Mouse (Mus musculus) CH12.LX (cell line): ENCODE measurements at regions not wholly inside any gene's neighbourhood (a gene's known extent, or its start where the extent isn't known, plus 50 kb on each side); places are given as distances from the start of the nearest gene placed in this dataset.

Experiments
- DNase-seq: peaks from one replicate; pipeline ENCODE4 v3.0.0-alpha.2; 2013; ENCODE audit errors: extremely low read depth
- H3K27ac ChIP-seq: 2 replicates; pipeline ENCODE4 v1.5.1; 2012; ENCODE audit warnings: low read depth, mild to moderate bottlenecking, control low read depth, moderate library complexity; ENCODE audit not compliant: insufficient read depth
- H3K27me3 ChIP-seq: replicated peaks from 2 replicates; pipeline ENCODE3; 2012; ENCODE audit warnings: inconsistent platforms
- H3K36me3 ChIP-seq, 2 experiments: replicated peaks in 1 of 2; 2 replicates each; pipeline versions ENCODE3 to v1.6.1; 2012; ENCODE audit warnings: inconsistent platforms in 1 of 2, low read length in 1 of 2, mild to moderate bottlenecking in 1 of 2, mixed read lengths in 1 of 2, moderate library complexity in 1 of 2; ENCODE audit not compliant: control insufficient read depth in 1 of 2, insufficient read depth in 1 of 2
- H3K4me1 ChIP-seq, 2 experiments: 2 replicates each; pipeline ENCODE4 v1.6.1; 2012; ENCODE audit warnings: inconsistent platforms in 1 of 2, moderate library complexity in 1 of 2; ENCODE audit not compliant: insufficient read depth in 2 of 2, control insufficient read depth in 1 of 2
- H3K4me2 ChIP-seq: 2 replicates; pipeline ENCODE4 v1.6.1; 2012; ENCODE audit warnings: low read depth, mild to moderate bottlenecking, control low read depth; ENCODE audit not compliant: poor library complexity, insufficient read depth, severe bottlenecking
- H3K4me3 ChIP-seq, 3 experiments: fragments of 150-350 bp in 1 of 3; sonication (generic) in 1 of 3; replicated peaks in 1 of 3; 2 replicates each; pipeline versions ENCODE3 to v1.5.1; 2011 to 2012; ENCODE audit warnings: low read depth in 2 of 3, low read length in 2 of 3, mild to moderate bottlenecking in 2 of 3, moderate library complexity in 2 of 3, control low read depth in 1 of 3, improper control_type of control experiment in 1 of 3, inconsistent platforms in 1 of 3, mixed read lengths in 1 of 3; ENCODE audit not compliant: poor library complexity in 1 of 3
- H3K79me2 ChIP-seq: replicated peaks from 2 replicates; pipeline ENCODE4 v1.6.1; 2012; ENCODE audit warnings: mild to moderate bottlenecking, moderate library complexity; ENCODE audit not compliant: control insufficient read depth, poor library complexity, insufficient read depth, severe bottlenecking; ENCODE audit errors: extremely low read depth
- H3K9ac ChIP-seq: 2 replicates; pipeline ENCODE4 v1.6.1; 2012; ENCODE audit warnings: low read depth, mild to moderate bottlenecking, control low read depth, moderate library complexity; ENCODE audit not compliant: insufficient read depth
- H3K9me3 ChIP-seq: replicated peaks from 2 replicates; pipeline ENCODE3; 2012; ENCODE audit warnings: low read length, inconsistent platforms, mixed read lengths
- BHLHE40 ChIP-seq: IDR thresholded peaks from 2 replicates; pipeline ENCODE4 v1.6.1; 2011; ENCODE audit warnings: mild to moderate bottlenecking, low read depth, low read length, improper control_type of control experiment
- CHD1 ChIP-seq: IDR thresholded peaks from 2 replicates; pipeline ENCODE4 v1.6.1; 2012; ENCODE audit warnings: low read depth, low read length, improper control_type of control experiment, inconsistent platforms
- CHD2 ChIP-seq: IDR thresholded peaks from 2 replicates; pipeline ENCODE4 v1.6.1; 2011; ENCODE audit warnings: low read length, improper control_type of control experiment
- E2F4 ChIP-seq: IDR thresholded peaks from 2 replicates; pipeline ENCODE4 v1.6.1; 2011; ENCODE audit warnings: low read depth, low read length, improper control_type of control experiment; ENCODE audit not compliant: insufficient replicate concordance
- EP300 ChIP-seq: IDR thresholded peaks from 2 replicates; pipeline ENCODE4 v1.6.1; 2011; ENCODE audit warnings: low read length, improper control_type of control experiment
- ETS1 ChIP-seq: conservative IDR thresholded peaks from 2 replicates; pipeline ENCODE4 v1.6.1; 2012; ENCODE audit warnings: low read depth, mild to moderate bottlenecking, inconsistent platforms, low read length, improper control_type of control experiment, moderate library complexity
- GABPA ChIP-seq: IDR thresholded peaks from 2 replicates; pipeline ENCODE4 v1.6.1; 2012; ENCODE audit warnings: low read depth, low read length, improper control_type of control experiment, inconsistent platforms; ENCODE audit not compliant: insufficient replicate concordance
- JUND ChIP-seq: conservative IDR thresholded peaks from 2 replicates; pipeline ENCODE4 v1.6.1; 2011; ENCODE audit warnings: low read depth, low read length, improper control_type of control experiment
- KAT2A ChIP-seq: IDR thresholded peaks from 2 replicates; pipeline ENCODE4 v1.6.1; 2012; ENCODE audit warnings: low read length, improper control_type of control experiment, inconsistent platforms; ENCODE audit not compliant: insufficient replicate concordance
- MAZ ChIP-seq: IDR thresholded peaks from 2 replicates; pipeline ENCODE4 v1.6.1; 2012; ENCODE audit warnings: low read depth, mild to moderate bottlenecking, inconsistent platforms, low read length, improper control_type of control experiment, moderate library complexity
- MEF2A ChIP-seq: IDR thresholded peaks from 2 replicates; pipeline ENCODE4 v1.6.1; 2014; ENCODE audit warnings: low read depth, mild to moderate bottlenecking, inconsistent platforms, low read length, improper control_type of control experiment, borderline replicate concordance
- MXI1 ChIP-seq: IDR thresholded peaks from 2 replicates; pipeline ENCODE4 v1.6.1; 2011; ENCODE audit warnings: mild to moderate bottlenecking, low read depth, low read length, improper control_type of control experiment
- MYC ChIP-seq: IDR thresholded peaks from 2 replicates; pipeline ENCODE4 v1.6.1; 2011; ENCODE audit warnings: low read depth, mild to moderate bottlenecking, improper control_type of control experiment, low read length
- NELFE ChIP-seq: IDR thresholded peaks from 2 replicates; pipeline ENCODE4 v1.6.1; 2011; ENCODE audit warnings: low read depth, low read length, improper control_type of control experiment
- NRF1 ChIP-seq: IDR thresholded peaks from 2 replicates; pipeline ENCODE4 v1.6.1; 2014; ENCODE audit warnings: low read depth, mild to moderate bottlenecking, inconsistent platforms, low read length, improper control_type of control experiment, moderate library complexity
- PAX5 ChIP-seq: IDR thresholded peaks from 2 replicates; pipeline ENCODE4 v1.6.1; 2012; ENCODE audit warnings: low read length, inconsistent platforms, mixed read lengths
- POLR2A ChIP-seq: IDR thresholded peaks from 2 replicates; pipeline ENCODE4 v1.6.1; 2011; ENCODE audit warnings: low read depth, mild to moderate bottlenecking, improper control_type of control experiment, low read length
- POLR2AphosphoS2 ChIP-seq: IDR thresholded peaks from 2 replicates; pipeline ENCODE4 v1.6.1; 2011; ENCODE audit warnings: low read depth, low read length, improper control_type of control experiment
- RAD21 ChIP-seq: IDR thresholded peaks from 2 replicates; pipeline ENCODE4 v1.6.1; 2011; ENCODE audit warnings: low read depth, mild to moderate bottlenecking, low read length, improper control_type of control experiment, moderate library complexity
- RCOR1 ChIP-seq: conservative IDR thresholded peaks from 2 replicates; pipeline ENCODE4 v1.6.1; 2012; ENCODE audit warnings: low read depth, mild to moderate bottlenecking, inconsistent platforms, low read length, improper control_type of control experiment
- SIN3A ChIP-seq: IDR thresholded peaks from 2 replicates; pipeline ENCODE4 v1.6.1; 2012; ENCODE audit warnings: low read length, improper control_type of control experiment, inconsistent platforms
- TBP ChIP-seq: conservative IDR thresholded peaks from 2 replicates; pipeline ENCODE4 v1.6.1; 2011; ENCODE audit warnings: low read depth, low read length, improper control_type of control experiment
- TCF12 ChIP-seq: IDR thresholded peaks from 2 replicates; pipeline ENCODE4 v1.6.1; 2014; ENCODE audit warnings: low read depth, mild to moderate bottlenecking, inconsistent platforms, low read length, improper control_type of control experiment
- USF1 ChIP-seq: IDR thresholded peaks from 2 replicates; pipeline ENCODE4 v1.6.1; 2014; ENCODE audit warnings: low read depth, mild to moderate bottlenecking, inconsistent platforms, low read length, improper control_type of control experiment
- ZC3H11A ChIP-seq: IDR thresholded peaks from 2 replicates; pipeline ENCODE4 v1.6.1; 2012; ENCODE audit warnings: low read depth, mild to moderate bottlenecking, inconsistent platforms, low read length, improper control_type of control experiment
- ZKSCAN1 ChIP-seq: IDR thresholded peaks from 2 replicates; pipeline ENCODE4 v1.6.1; 2012; ENCODE audit warnings: low read depth, inconsistent platforms, low read length, improper control_type of control experiment, borderline replicate concordance
- ZMIZ1 ChIP-seq: IDR thresholded peaks from 2 replicates; pipeline ENCODE4 v1.6.1; 2012; ENCODE audit warnings: low read depth, mild to moderate bottlenecking, inconsistent platforms, low read length, improper control_type of control experiment
- ZNF384 ChIP-seq: IDR thresholded peaks from 2 replicates; pipeline ENCODE4 v1.6.1; 2012; ENCODE audit warnings: low read depth, low read length, improper control_type of control experiment, inconsistent platforms
- dilution Hi-C: fragments of 300-500 bp; cut with MboI; formaldehyde crosslinking; loops from 2 replicates; pipeline ENCODE4 v1.14.3; 2020; ENCODE audit warnings: low sequenced_read_pairs; ENCODE audit not compliant: extremely low pct_unique_long_range_greater_than_20kb, extremely low pct_ligation_motif_present
- in situ Hi-C: fragments of 300-500 bp; cut with MboI; formaldehyde crosslinking; loops from 3 replicates; pipeline ENCODE4 v1.14.3; 2019; ENCODE audit warnings: low sequenced_read_pairs, low pct_ligation_motif_present, low pct_unique_long_range_greater_than_20kb, mixed read lengths

DNA sequence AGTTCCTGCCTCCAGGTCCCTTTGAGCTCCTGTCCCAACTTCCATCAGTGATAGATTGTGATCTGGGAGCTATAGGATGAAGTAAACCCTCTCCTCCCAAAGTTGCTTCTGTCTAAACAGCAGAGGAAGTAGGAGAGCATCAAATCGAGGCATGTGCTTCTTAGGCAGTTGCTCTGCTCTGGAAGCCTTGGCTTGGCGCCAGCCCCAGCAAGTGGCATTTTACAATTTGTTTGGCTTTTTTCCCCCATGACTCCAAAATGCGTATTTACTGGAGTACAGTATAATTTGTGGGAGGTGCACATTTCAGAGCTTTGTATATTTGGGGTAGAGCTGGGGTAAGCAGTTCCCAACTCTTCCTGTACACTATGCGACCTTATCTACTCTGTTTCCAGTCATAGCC is 88.2 kb upstream of the Sorcs3 start:
- Histone ChIP-seq H3K4me1 (no peaks in the 10 kb centered on the region), H3K36me3 (no peaks in the 10 kb centered on the region), H3K27ac (no peak overlapping the region), H3K9ac (no peak overlapping the region), H3K79me2 (no peaks in the 10 kb centered on the region), H3K27me3 (peaks cover 39% of the 10 kb centered on the region), H3K4me2 (no peak overlapping the region), H3K9me3 (no peaks in the 10 kb centered on the region), H3K4me3 (no peak overlapping the region)
- in situ Hi-C loops, result no loop called here
- TF ChIP-seq ZMIZ1, result no peak
- TF ChIP-seq E2F4, result no peak
- TF ChIP-seq KAT2A, result no peak
- TF ChIP-seq EP300, result no peak
- no peak for TF ChIP-seq NRF1
- TF ChIP-seq PAX5, result no peak
- no peak for TF ChIP-seq CHD2
- no peak for TF ChIP-seq TBP
- DNase-seq, result no peak
- dilution Hi-C loops, result no loop called here

DNA sequence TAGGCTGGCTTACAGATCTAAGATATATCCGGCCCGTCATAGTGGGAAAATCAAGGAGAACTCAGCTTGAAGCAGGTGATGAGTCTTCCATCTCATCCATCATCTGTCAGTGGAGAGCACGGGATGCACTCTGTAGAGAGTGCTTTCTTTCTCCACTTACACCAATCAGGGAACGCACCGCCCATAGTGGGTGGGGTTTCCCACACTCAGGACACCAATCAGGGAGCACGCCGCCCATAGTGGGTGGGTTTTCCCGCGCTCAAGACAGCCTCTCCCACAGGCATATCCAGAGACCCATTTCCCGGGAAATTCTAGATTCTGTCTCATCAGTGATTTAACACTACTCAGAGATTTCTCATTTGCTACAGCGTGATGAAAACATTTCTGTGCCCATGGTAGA is 83.5 kb upstream of the Sorcs3 start:
- Histone ChIP-seq H3K4me1 (no peaks in the 10 kb centered on the region), H3K36me3 (no peaks in the 10 kb centered on the region), H3K9ac (no peak overlapping the region), H3K79me2 (no peaks in the 10 kb centered on the region), H3K27ac (no peak overlapping the region), H3K27me3 (peaks cover 11% of the 10 kb centered on the region), H3K4me2 (no peak overlapping the region), H3K4me3 (no peak overlapping the region), H3K9me3 (peaks cover 2% of the 10 kb centered on the region)
- dilution Hi-C loops (no loop called here), in situ Hi-C loops (no loop called here)
- DNase-seq, result no peak
- TF ChIP-seq ZKSCAN1 (no peak), NELFE (no peak), USF1 (no peak), ETS1 (no peak), MYC (no peak), KAT2A (no peak), EP300 (no peak)

GRCm38 (mm10) chr19:48123777-48124176 is 82.0 kb upstream of the Sorcs3 start:
- in situ Hi-C loops, result no loop called here
- H3K36me3 ChIP-seq, result no peaks in the 10 kb centered on the region
- no peak overlapping the region for H3K27ac ChIP-seq
- dilution Hi-C loops, result no loop called here
- H3K9ac ChIP-seq, result no peak overlapping the region
- H3K9me3 ChIP-seq, result peaks cover 5% of the 10 kb centered on the region
- peaks cover 3% of the 10 kb centered on the region for H3K27me3 ChIP-seq
- no peak overlapping the region for H3K4me2 ChIP-seq
- no peak for TF ChIP-seq SIN3A
- TF ChIP-seq MEF2A, result no peak
- no peak for TF ChIP-seq POLR2AphosphoS2
- no peak for TF ChIP-seq TCF12
- TF ChIP-seq MAZ, result no peak
- TF ChIP-seq ZNF384, result no peak
- no peak for TF ChIP-seq ZC3H11A
- TF ChIP-seq MXI1, result no peak
- TF ChIP-seq RAD21, result no peak
- no peak for TF ChIP-seq MYC
- TF ChIP-seq ETS1, result no peak
- no peak for TF ChIP-seq POLR2A
- TF ChIP-seq CHD1, result no peak
- no peak for TF ChIP-seq RCOR1
- TF ChIP-seq TBP, result no peak
- TF ChIP-seq GABPA, result no peak
- TF ChIP-seq JUND, result no peak
- TF ChIP-seq ZKSCAN1, result no peak
- no peak for TF ChIP-seq BHLHE40
- H3K79me2 ChIP-seq, result no peaks in the 10 kb centered on the region
- H3K4me1 ChIP-seq, result no peaks in the 10 kb centered on the region
- H3K4me3 ChIP-seq, result no peak overlapping the region
- no peak for DNase-seq
